Mouse (Mus musculus) bone marrow macrophage, adult 2 months (primary cell): ENCODE data around the gene Mill2. TPM values are rescaled to one million over a fixed set of nuclear protein-coding genes. Genes with fewer than 3 reads are reported as not detected.

Source experiments
- H3K27ac ChIP-seq: 2 replicates; pipeline ENCODE4 v1.5.1; 2012; ENCODE audit warnings: low read depth, low read length; ENCODE audit not compliant: insufficient read depth
- H3K4me1 ChIP-seq: 2 replicates; pipeline ENCODE4 v1.6.1; 2012; ENCODE audit warnings: low read length; ENCODE audit not compliant: control insufficient read depth, insufficient read depth
- H3K4me3 ChIP-seq: 2 replicates; pipeline ENCODE4 v1.5.1; 2012; ENCODE audit warnings: mild to moderate bottlenecking, low read length, moderate library complexity; ENCODE audit not compliant: insufficient read depth
- CTCF ChIP-seq: IDR thresholded peaks from 2 replicates; pipeline ENCODE4 v1.5.1; 2012; ENCODE audit warnings: low read depth, mild to moderate bottlenecking, low read length, moderate library complexity
- POLR2A ChIP-seq: IDR thresholded peaks from 2 replicates; pipeline ENCODE4 v1.6.1; 2012; ENCODE audit warnings: mild to moderate bottlenecking, low read depth, low read length, borderline replicate concordance
- polyA plus RNA-seq: library from polyadenylated mRNA; stranded (reverse); fragments of >200 nt; gene quantifications from 2 replicates; pipeline ENCODE4 v1.2.4, GENCODE M21; 2012; ENCODE audit not compliant: missing spikeins, insufficient read depth, insufficient read length

The Mill2 gene
- polyA plus RNA-seq, 1 experiment, result 3.2 TPM

GRCm38 (mm10) chr7:18873253-18873652 is 33.5 kb downstream of the Mill2 start:
- TF ChIP-seq POLR2A, result no peak
- peak; percentile 88 for TF ChIP-seq CTCF
- Histone ChIP-seq H3K27ac (no peak overlapping the region), H3K4me3 (peak overlapping the region; percentile 29), H3K4me1 (no peaks in the 10 kb centered on the region)

- no peak for TF ChIP-seq POLR2A
- no peak for TF ChIP-seq CTCF
- no peak overlapping the region for H3K4me3 ChIP-seq
- no peak overlapping the region for H3K27ac ChIP-seq
- no peaks in the 10 kb centered on the region for H3K4me1 ChIP-seq
Measured at GRCm38 (mm10) chr7:18875372-18875771, 35.6 kb downstream of the Mill2 start.

- H3K4me1 ChIP-seq, result peaks cover 5% of the 10 kb centered on the region; the same call in 1 of the 2 replicates
- no peak for TF ChIP-seq CTCF
- TF ChIP-seq POLR2A, result no peak
- H3K4me3 ChIP-seq, result no peak overlapping the region
- no peak overlapping the region for H3K27ac ChIP-seq
Measured at GRCm38 (mm10) chr7:18878691-18879090, 38.9 kb downstream of the Mill2 start.

- TF ChIP-seq POLR2A, result no peak
- no peak for TF ChIP-seq CTCF
- Histone ChIP-seq H3K4me3 (no peak overlapping the region), H3K27ac (no peak overlapping the region), H3K4me1 (peaks cover 5% of the 10 kb centered on the region; the same call in 1 of the 2 replicates)
Measured at GRCm38 (mm10) chr7:18883991-18884744, 44.4 kb downstream of the Mill2 start.

GRCm38 (mm10) chr7:18884745-18885422 is 45.1 kb downstream of the Mill2 start:
- TF ChIP-seq CTCF (no peak), POLR2A (no peak)
- Histone ChIP-seq H3K27ac (no peak overlapping the region), H3K4me3 (no peak overlapping the region), H3K4me1 (peaks cover 5% of the 10 kb centered on the region; the same call in 1 of the 2 replicates)

GRCm38 (mm10) chr7:18886963-18887362 is 47.2 kb downstream of the Mill2 start:
- no peak overlapping the region for H3K4me3 ChIP-seq
- H3K27ac ChIP-seq, result no peak overlapping the region
- no peak for TF ChIP-seq POLR2A
- no peak for TF ChIP-seq CTCF

GRCm38 (mm10) chr7:18890848-18891247 is 51.1 kb downstream of the Mill2 start:
- Histone ChIP-seq H3K4me3 (no peak overlapping the region), H3K27ac (no peak overlapping the region), H3K4me1 (no peaks in the 10 kb centered on the region)
- TF ChIP-seq POLR2A, result no peak
- no peak for TF ChIP-seq CTCF

More at GRCm38 (mm10) chr7:18886963-18887362, 47.2 kb downstream of the Mill2 start:
- H3K4me1 ChIP-seq, result 0 out of 2 replicates have a peak, but pooled peaks cover under 1% of the 10 kb centered on the region

GRCm38 (mm10) chr7:18891872-18892599 is 52.3 kb downstream of the Mill2 start:
- TF ChIP-seq POLR2A (no peak), CTCF (peak; percentile 49)
- no peak overlapping the region for H3K27ac ChIP-seq
- no peaks in the 10 kb centered on the region for H3K4me1 ChIP-seq
- peak overlapping the region; percentile 30 for H3K4me3 ChIP-seq

GRCm38 (mm10) chr7:18893009-18893408 is 53.2 kb downstream of the Mill2 start:
- H3K4me3 ChIP-seq, result no peak overlapping the region
- no peak overlapping the region for H3K27ac ChIP-seq
- H3K4me1 ChIP-seq, result no peaks in the 10 kb centered on the region
- TF ChIP-seq CTCF (no peak), POLR2A (no peak)
